Mouse (Mus musculus): ENCODE results near the gene Mrps34.
"Not testable (repeated sequence)": the region's sequence is repeated elsewhere in the genome, so short reads cannot be mapped to it uniquely, and the experiment has no call there.

The Mrps34 gene

GRCm38 (mm10) chr17:24900014-24900413 is 5.1 kb downstream of the Mrps34 start:
- in situ Hi-C loops (cut with MboI), result no loop called here

GRCm38 (mm10) chr17:24902124-24902523 is 7.2 kb downstream of the Mrps34 start:
- in situ Hi-C loops (cut with MboI), result no loop called here

DNA sequence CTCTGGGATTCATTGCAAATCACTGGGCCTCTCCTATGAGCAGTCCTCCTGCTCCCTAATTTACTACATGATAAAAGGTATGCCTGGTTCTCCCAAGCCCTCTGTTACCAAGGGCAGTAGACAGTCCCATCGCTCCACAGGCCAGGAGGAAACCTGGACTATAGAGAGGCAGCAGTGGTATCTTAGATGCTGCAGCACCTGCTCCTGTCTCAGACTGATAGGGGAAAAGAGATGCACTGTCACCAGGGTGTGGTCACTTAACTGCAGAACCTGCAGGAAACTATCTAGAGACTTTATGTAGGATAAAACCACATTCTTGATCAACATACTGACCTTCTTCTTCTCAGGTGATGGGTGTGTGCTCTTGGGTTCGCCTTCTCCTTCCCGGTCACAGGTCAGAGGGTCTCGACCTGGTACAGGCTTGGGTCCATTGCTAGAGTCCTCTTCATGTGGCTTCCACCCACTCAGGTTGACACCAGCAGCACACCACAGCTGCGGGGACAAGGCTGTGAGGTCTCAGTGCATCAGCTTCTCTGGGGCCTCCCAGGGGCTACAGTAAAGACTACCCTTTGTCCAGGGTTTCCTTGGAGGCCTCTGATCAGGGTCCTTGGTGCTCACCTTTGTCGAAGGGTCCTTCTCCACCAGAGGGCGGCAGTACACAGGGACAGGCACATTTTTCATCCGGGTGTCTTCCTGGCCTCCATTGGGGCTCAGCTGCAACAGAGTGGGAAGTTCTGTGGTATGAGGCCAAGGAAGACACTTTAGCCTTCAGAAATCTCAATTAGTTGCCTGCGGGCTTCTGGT is 8.0 kb downstream of the Mrps34 start:
- in situ Hi-C loops (cut with MboI), result no loop called here

GRCm38 (mm10) chr17:24903767-24904166 is 8.9 kb downstream of the Mrps34 start:
- in situ Hi-C loops (cut with MboI), result no loop called here

DNA sequence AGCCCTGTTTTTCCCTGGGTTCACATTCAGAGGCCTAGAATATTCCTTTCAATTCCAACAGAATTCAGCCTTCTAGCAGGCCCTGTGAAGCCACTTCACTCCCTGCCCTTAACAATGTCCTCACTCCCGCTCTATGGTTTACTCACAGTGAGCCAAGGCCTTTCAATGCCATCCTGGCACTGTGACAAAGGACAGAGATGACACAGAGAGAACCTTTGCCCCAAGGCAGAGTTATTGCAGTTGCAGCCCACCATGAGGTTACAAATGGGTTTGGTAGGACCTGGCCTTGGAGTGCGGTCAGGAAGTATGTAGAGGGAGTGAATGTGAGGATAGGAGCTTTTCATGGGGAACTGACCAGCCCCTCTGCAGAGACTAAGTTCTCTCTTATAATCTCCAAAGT is 12.7 kb downstream of the Mrps34 start:
- in situ Hi-C loops (cut with MboI), result no loop called here

GRCm38 (mm10) chr17:24913984-24914383 is 19.1 kb downstream of the Mrps34 start:
- in situ Hi-C loops (cut with MboI), result no loop called here

GRCm38 (mm10) chr17:24923246-24923645 is 28.3 kb downstream of the Mrps34 start:
- in situ Hi-C loops (cut with MboI), result no loop called here

DNA sequence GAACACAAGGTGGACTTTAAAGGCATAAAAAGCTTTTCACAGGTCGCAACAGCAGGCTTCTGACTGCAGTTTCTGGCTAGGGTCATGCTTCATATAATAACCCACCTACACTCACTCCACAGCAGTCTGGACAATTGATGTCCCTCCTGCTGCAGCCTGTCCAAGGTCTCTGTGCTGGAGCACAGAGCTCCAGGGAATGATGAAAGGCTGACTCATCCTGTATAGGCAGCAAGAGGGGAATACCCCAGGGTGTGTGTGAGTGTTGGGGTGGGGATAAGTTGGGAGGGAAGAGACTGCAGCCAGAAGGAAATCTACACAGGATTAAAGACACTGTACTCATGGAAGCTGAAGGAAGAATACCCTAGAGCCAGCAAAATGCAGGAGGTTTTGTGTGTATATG is 34.6 kb downstream of the Mrps34 start:
- in situ Hi-C loops (cut with MboI), result no loop called here

DNA sequence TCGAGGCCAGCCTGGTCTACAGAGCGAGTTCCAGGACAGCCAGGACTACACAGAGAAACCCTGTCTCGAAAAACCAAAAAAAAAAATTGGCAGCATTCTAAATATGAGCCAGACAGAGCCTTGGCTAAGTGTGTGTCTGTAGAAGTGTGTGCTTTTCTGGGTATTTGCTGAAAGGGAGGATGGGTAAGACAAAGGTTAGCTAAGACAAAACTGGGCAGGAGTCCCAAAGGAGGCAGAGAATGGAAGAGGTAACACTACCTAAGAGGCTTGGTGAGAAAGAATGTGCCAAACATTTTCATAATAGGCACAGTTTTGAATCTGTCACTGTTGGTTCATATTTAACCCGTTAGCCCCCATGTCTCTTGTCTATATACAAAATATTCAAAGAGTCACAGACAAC is 37.5 kb downstream of the Mrps34 start:
- in situ Hi-C loops (cut with MboI), result no loop called here

DNA sequence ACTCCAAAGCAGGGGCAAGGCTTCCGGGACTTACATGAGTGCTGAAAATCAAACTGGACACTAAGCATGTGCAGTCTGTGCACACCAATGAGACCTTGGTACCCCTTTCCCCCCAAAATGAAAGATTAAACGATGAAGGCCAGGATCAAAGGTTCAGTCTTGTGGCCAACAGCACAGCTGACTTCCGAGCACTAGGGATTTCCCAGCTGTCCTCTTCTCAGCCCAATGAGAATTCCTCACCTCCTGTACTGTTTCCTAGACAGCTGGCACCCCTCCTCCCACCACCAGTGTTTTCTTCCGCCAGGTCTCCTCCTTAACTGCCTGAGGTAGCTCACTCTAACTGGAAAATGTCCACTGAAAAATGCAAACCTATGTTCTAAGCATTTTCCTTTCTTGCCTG is 38.2 kb downstream of the Mrps34 start:
- in situ Hi-C loops (cut with MboI), result no loop called here

- in situ Hi-C loops (cut with MboI), result no loop called here
Measured at GRCm38 (mm10) chr17:24934926-24935325, 40.0 kb downstream of the Mrps34 start.

- in situ Hi-C loops (cut with MboI), result no loop called here
Measured at GRCm38 (mm10) chr17:24935666-24936065, 40.8 kb downstream of the Mrps34 start.

DNA sequence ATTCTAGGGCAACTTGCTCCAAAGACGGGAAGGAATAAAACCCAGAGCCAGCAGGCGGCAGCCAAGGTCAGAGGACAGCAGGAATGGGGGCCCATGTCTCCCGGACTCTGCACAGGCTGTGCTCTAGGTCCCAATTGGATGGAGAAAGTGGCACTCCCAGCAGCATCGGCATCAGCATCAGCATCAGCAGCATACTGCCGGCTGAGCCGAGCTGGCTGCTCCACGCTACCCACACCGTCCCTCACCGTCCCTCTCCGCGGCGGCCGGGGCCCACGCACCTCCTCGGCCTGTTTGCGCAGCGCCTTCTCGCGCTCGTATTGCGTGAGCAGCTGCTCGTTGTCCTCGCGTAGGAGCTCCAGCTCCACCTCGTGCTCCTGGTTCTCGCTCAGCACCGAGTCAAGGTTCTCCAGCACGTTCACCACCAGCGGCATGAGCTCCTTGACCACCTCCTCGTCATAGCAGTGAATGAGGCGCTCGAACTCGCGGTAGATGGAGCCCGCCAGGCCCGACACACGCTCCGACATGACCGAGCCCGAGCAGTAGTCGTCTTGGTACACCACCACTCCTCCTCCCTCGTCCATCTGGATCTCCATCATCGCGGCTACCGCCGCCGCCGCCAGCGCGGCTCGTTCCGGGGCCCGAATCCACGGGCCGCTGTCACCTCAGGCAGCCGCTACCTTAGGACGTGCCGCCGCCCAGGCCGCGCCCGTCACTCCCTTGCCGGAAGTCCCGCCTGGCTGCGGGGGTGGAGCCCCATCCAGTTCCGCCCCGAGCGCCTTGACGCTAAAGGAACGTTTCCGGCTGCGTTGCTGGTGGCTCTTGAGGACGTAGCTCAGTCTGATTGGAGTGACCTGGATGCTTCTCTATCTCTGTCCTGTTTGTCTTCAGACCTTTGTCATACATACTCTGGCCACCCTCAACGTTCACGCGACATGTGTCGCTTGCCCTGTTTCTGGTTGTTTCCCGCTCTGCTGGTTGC is 41.6 kb downstream of the Mrps34 start, which contains the start of gene Mapk8ip3:
Gene Mapk8ip3 (minus strand): TSS at position 719 of the 979 bp plus-strand sequence.
- in situ Hi-C loops (cut with MboI), result no loop called here

GRCm38 (mm10) chr17:24937266-24937665 is 42.4 kb downstream of the Mrps34 start:
- in situ Hi-C loops (cut with MboI), result no loop called here

DNA sequence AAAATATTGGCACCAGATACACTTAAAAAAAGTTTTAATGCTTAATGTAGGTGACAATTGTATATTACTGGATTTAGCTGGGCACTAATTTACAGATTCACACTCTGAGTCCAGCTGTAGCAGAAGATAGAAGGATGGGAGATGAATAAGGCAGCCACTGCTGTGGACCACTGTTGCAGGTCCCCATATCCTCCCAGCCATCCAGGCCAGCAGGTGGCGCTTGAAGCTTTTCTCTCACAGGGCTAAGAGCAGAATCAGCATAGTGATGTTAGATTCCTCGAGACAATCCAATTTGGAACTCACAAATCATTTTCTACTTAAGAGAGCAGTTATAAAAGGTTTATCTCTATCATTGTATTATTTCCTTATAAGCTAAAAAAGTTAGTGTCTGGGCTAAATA is 47.5 kb downstream of the Mrps34 start:
- in situ Hi-C loops (cut with MboI), result not testable (repeated sequence)

DNA sequence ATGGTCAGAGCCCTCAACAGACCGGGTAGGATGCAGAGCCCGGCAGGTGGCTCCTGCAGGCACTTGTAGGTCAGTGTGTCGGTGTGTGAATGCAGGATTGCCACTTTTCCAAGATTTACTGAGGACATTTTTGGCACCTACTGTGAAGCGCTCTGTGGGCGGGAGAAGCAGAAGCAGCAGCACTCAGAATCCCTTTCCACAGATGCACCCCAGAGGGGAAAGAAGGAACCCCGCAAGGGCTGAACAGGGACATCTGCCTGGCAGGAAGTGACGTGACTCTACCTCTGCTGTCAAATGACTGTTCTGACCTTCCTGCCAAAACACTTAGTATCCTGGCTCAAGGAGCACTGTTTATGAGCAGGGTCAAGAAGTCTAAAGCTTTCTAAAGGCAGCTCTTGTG is 48.1 kb downstream of the Mrps34 start:
- in situ Hi-C loops (cut with MboI), result no loop called here

DNA sequence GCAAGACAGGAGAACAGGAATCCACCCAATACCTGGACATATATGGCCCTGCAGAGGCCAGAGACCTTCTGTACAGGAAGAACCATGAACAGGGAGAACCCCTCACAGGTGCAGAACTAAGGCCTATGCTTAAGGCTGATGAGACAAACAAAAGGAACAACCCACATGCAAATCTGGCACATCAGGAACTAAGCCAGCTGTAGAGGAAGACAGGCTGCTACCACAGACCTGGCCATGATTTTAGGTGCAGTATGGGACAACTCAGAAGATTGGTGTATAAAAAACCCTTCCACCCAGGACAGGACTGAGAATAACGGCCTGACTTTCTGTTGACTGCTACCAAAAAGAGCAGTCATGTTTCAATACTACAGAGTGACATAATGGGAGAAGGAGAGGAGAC is 48.7 kb downstream of the Mrps34 start:
- in situ Hi-C loops (cut with MboI), result not testable (repeated sequence)
